Mouse (Mus musculus) stomach, embryonic 15.5 days (tissue): ENCODE data around the gene Isx. TPM values are rescaled to one million over a fixed set of nuclear protein-coding genes. Genes with fewer than 3 reads are reported as not detected.

Source experiments
- polyA plus RNA-seq: library from polyadenylated mRNA; unstranded; fragments of >200 nt; fragmentation: Nextera tagmentation; extraction: Ambion mirVana; gene quantifications from 2 replicates; pipeline ENCODE4 v1.2.1, GENCODE M21; 2015

Isx gene
- polyA plus RNA-seq, 1 experiment from 2014 or later, result 16.7 TPM

Other genes starting within 250 kb of the Isx start
- 26.0 and 29.2 TPM in 2 replicates for gene Hmgxb4, start 120.2 kb downstream of the Isx start, polyA plus RNA-seq
- 23.5 and 28.4 TPM in 2 replicates for gene Tom1, start 160.5 kb downstream of the Isx start, polyA plus RNA-seq
- gene Hmox1, start 220.4 kb downstream of the Isx start, polyA plus RNA-seq, result 25.0 and 29.0 TPM in 2 replicates
- gene Mcm5, start 236.4 kb downstream of the Isx start, polyA plus RNA-seq, result 124 and 138 TPM in 2 replicates